Comparison of ENCODE assay signal across 22 mouse cellular contexts in genomic region chr9:72902611-72903010, GRCm38 (mm10). TPM values are rescaled to one million over a fixed set of nuclear protein-coding genes. Genes with fewer than 3 reads are reported as not detected.
A peak's percentile ranks its signal among the peaks of the same experiment; 100 is the strongest.
DNase-seq lines count a peak whose midpoint lies in the region; ATAC-seq lines count a peak whose summit lies in the region.
"Had no signal": no experiment of that assay in that cellular context is flagged by ENCODE, and none has a peak within 500 bp of the region (broad histone marks: within the 10 kb centered on the region; RNA-seq: fewer than 3 reads in every experiment).

No protein-coding gene starts in this region.

- peaks cover 8% of the 10 kb centered on the region for H3K36me3 ChIP-seq in heart, embryonic 11.5 days (ENCODE audit: control insufficient read depth, insufficient read depth, low read length)
- no peaks in the 10 kb centered on the region for H3K36me3 ChIP-seq in liver, embryonic 12.5 days
- H3K36me3 ChIP-seq: forebrain, embryonic 15.5 days; hindbrain, embryonic 13.5 days; intestine, embryonic 15.5 days; limb, embryonic 12.5 days; stomach, embryonic 15.5 days had no signal

- no peak overlapping the region for H3K4me3 ChIP-seq in heart, embryonic 11.5 days (ENCODE audit: low read depth, low read length)
- H3K4me3 ChIP-seq in liver, embryonic 12.5 days: no peak overlapping the region
- H3K4me3 ChIP-seq: erythroblast, embryonic 14.5 days; forebrain, embryonic 15.5 days; hindbrain, embryonic 13.5 days; intestine, embryonic 15.5 days; kidney, embryonic 15.5 days; limb, embryonic 12.5 days; stomach, embryonic 15.5 days had no signal

- 64% methylated on average over 5 of the region's 5 CpGs for WGBS in heart, embryonic 11.5 days (ENCODE audit: insufficient replicate concordance)
- WGBS in liver, embryonic 12.5 days (ENCODE audit: insufficient replicate concordance): 48% methylated on average over 5 of the region's 5 CpGs

- peaks cover 13% of the 10 kb centered on the region for H3K4me1 ChIP-seq in heart, embryonic 11.5 days (ENCODE audit: control insufficient read depth, insufficient read depth, low read length)
- peaks cover 11% of the 10 kb centered on the region for H3K4me1 ChIP-seq in liver, embryonic 12.5 days
- H3K4me1 ChIP-seq: hindbrain, embryonic 13.5 days; intestine, embryonic 15.5 days; kidney, embryonic 15.5 days; limb, embryonic 12.5 days; stomach, embryonic 15.5 days had no signal

- H3K27me3 ChIP-seq in heart, embryonic 11.5 days (ENCODE audit: control insufficient read depth, insufficient read depth, low read length): no peaks in the 10 kb centered on the region
- H3K27me3 ChIP-seq in liver, embryonic 12.5 days (replicated peaks): no peaks in the 10 kb centered on the region
- H3K27me3 ChIP-seq: forebrain, embryonic 15.5 days; hindbrain, embryonic 13.5 days; intestine, embryonic 15.5 days; kidney, embryonic 15.5 days; limb, embryonic 12.5 days; stomach, embryonic 15.5 days had no signal

- H3K9ac ChIP-seq in heart, embryonic 11.5 days (ENCODE audit: low read depth, low read length): no peak overlapping the region
- no peak overlapping the region for H3K9ac ChIP-seq in liver, embryonic 12.5 days
- H3K9ac ChIP-seq: forebrain, embryonic 15.5 days; hindbrain, embryonic 13.5 days; intestine, embryonic 15.5 days; kidney, embryonic 15.5 days; limb, embryonic 12.5 days; stomach, embryonic 15.5 days had no signal

- H3K4me2 ChIP-seq in heart, embryonic 11.5 days: no peak overlapping the region
- H3K4me2 ChIP-seq in liver, embryonic 12.5 days: no peak overlapping the region
- H3K4me2 ChIP-seq: forebrain, embryonic 15.5 days; hindbrain, embryonic 13.5 days; intestine, embryonic 15.5 days; kidney, embryonic 15.5 days; limb, embryonic 12.5 days; stomach, embryonic 15.5 days had no signal

- H3K9me3 ChIP-seq in heart, embryonic 11.5 days (replicated peaks; ENCODE audit: control insufficient read depth, low read length): no peaks in the 10 kb centered on the region
- no peaks in the 10 kb centered on the region for H3K9me3 ChIP-seq in liver, embryonic 12.5 days (replicated peaks)
- H3K9me3 ChIP-seq: forebrain, embryonic 15.5 days; hindbrain, embryonic 13.5 days; intestine, embryonic 15.5 days; kidney, embryonic 15.5 days; limb, embryonic 12.5 days; stomach, embryonic 15.5 days had no signal

- no peak for ATAC-seq in heart, embryonic 11.5 days (replicated peaks; ENCODE audit: insufficient number of reproducible peaks, low FRiP score, low TSS enrichment)
- peak; percentile 88 for ATAC-seq in liver, embryonic 12.5 days
- ATAC-seq: forebrain, embryonic 15.5 days; intestine, embryonic 15.5 days; midbrain, embryonic 16.5 days had no signal

- H3K27ac ChIP-seq in heart, embryonic 11.5 days (ENCODE audit: low read depth, low read length): 0 out of 2 replicates have a peak overlapping the region, but pooled peaks have one; percentile 15
- H3K27ac ChIP-seq in liver, embryonic 12.5 days: no peak overlapping the region
- H3K27ac ChIP-seq: forebrain, embryonic 15.5 days; hindbrain, embryonic 13.5 days; intestine, embryonic 15.5 days; kidney, embryonic 15.5 days; limb, embryonic 12.5 days; stomach, embryonic 15.5 days had no signal

- DNase-seq in heart, adult 8-10 months (ENCODE audit: low spot score): no peak
- peak; percentile 13 for DNase-seq in c-Kit-positive CD71-positive TER-119-positive erythroid progenitor cells, embryonic 14.5 days (ENCODE audit: low spot score)
- DNase-seq in layer of hippocampus, postnatal 25 days (ENCODE audit: extremely low spot score in 1 of 2, low spot score in 1 of 2): no peak
- DNase-seq in layer of hippocampus, adult 8-10 months (ENCODE audit: low spot score in 2 of 2): no peak
- no peak for DNase-seq in layer of hippocampus, adult 18-20 months (ENCODE audit: low spot score in 2 of 2)
- DNase-seq: adrenal gland, postnatal 14 days; cerebellum, adult 2 months; right cerebral cortex, adult 18-20 months had no signal

RNA-seq across cellular contexts. Expression of gene Pygo1, which starts 22.8 kb away (rescaled TPM):
- polyA plus RNA-seq in heart, embryonic 11.5 days (2014; fragmentation: Nextera tagmentation; extraction: Ambion mirVana): 2.0 and 2.9 TPM in 2 replicates
- total RNA-seq in heart, adult 8-10 months (2022): 10 to 100 TPM; 12.9 to 16.4 (median 14.2) TPM
- 0.35 and 0.48 TPM in 2 replicates for polyA plus RNA-seq in liver, embryonic 12.5 days (2016; fragmentation: Nextera tagmentation; extraction: Ambion mirVana)
- 10 to 100 TPM; 25.6 to 28.4 TPM for total RNA-seq in layer of hippocampus, postnatal 25 days (2021)
- total RNA-seq in layer of hippocampus, adult 8-10 months (2022): 10 to 100 TPM; 26.3 to 31.3 (median 28.8) TPM
- 10 to 100 TPM; 31.6 to 32.5 TPM for total RNA-seq in layer of hippocampus, adult 18-20 months (2021)
- total RNA-seq: megakaryocyte, adult 5-6 weeks had no signal
- polyA plus RNA-seq: erythroblast, embryonic 14.5 days had no signal

RNA-seq across cellular contexts. Expression of gene Dyx1c1, which starts 56.0 kb away (rescaled TPM):
- polyA plus RNA-seq in heart, embryonic 11.5 days (2014; fragmentation: Nextera tagmentation; extraction: Ambion mirVana): 0.50 and 1.2 TPM in 2 replicates
- under 1 TPM; 0.41 to 0.72 (median 0.56) TPM for total RNA-seq in heart, adult 8-10 months (2022)
- polyA plus RNA-seq in liver, embryonic 12.5 days (2016; fragmentation: Nextera tagmentation; extraction: Ambion mirVana): 0.10 and 0.37 TPM in 2 replicates
- 1 to 10 TPM; 2.0 to 2.5 TPM for total RNA-seq in layer of hippocampus, postnatal 25 days (2021)
- total RNA-seq in layer of hippocampus, adult 8-10 months (2022): 1 to 10 TPM; 1.5 to 3.1 (median 2.7) TPM
- total RNA-seq in layer of hippocampus, adult 18-20 months (2021): 1 to 10 TPM; 3.2 to 3.7 TPM
- polyA plus RNA-seq: erythroblast, embryonic 14.5 days had no signal

RNA-seq across cellular contexts. Expression of gene Gm44503, which starts 56.0 kb away (rescaled TPM):
- not detected in 2 replicates for polyA plus RNA-seq in heart, embryonic 11.5 days (2014; fragmentation: Nextera tagmentation; extraction: Ambion mirVana)
- not detected for total RNA-seq in heart, adult 8-10 months (2022)
- 0.13 TPM in 1 of 2 replicates, not detected in the other for polyA plus RNA-seq in liver, embryonic 12.5 days (2016; fragmentation: Nextera tagmentation; extraction: Ambion mirVana)
- under 1 TPM in 1 of 2 experiments, not detected in 1; 0.25 TPM for total RNA-seq in layer of hippocampus, postnatal 25 days (2021)
- not detected for total RNA-seq in layer of hippocampus, adult 8-10 months (2022)
- total RNA-seq in layer of hippocampus, adult 18-20 months (2021): under 1 TPM in 1 of 2 experiments, not detected in 1; 0.52 TPM
- total RNA-seq: adrenal gland, postnatal 14 days; left cerebral cortex, adult 8-10 months; megakaryocyte, adult 5-6 weeks had no signal
- polyA plus RNA-seq: forebrain, embryonic 15.5 days; hindbrain, embryonic 13.5 days; intestine, embryonic 15.5 days; kidney, embryonic 15.5 days; limb, embryonic 12.5 days; lung, embryonic 16.5 days; midbrain, embryonic 16.5 days; spleen, adult 2 months; stomach, embryonic 15.5 days had no signal
